Mouse (Mus musculus) liver, embryonic 16.5 days (tissue): ENCODE measurements around the gene Dazap2. TPM values are rescaled to one million over a fixed set of nuclear protein-coding genes. Genes with fewer than 3 reads are reported as not detected.
A peak's percentile ranks its signal among the peaks of the same experiment; 100 is the strongest.

Experiments
- ATAC-seq: fragments of 200-750 bp; cut with Nextera tagmentation; 2 replicates; pipeline ENCODE4 v1.8.0; 2017; ENCODE audit warnings: low read depth, mild to moderate bottlenecking, moderate number of reproducible peaks, moderate library complexity
- H3K27ac ChIP-seq: fragments of 300-500 bp; sonication (generic); 2 replicates; pipeline ENCODE4 v1.5.1; 2014; ENCODE audit warnings: mild to moderate bottlenecking, low read length
- H3K27me3 ChIP-seq: fragments of 300-500 bp; sonication (generic); 2 replicates; pipeline ENCODE4 v1.6.1; 2014; ENCODE audit warnings: low read depth, low read length, mixed read lengths; ENCODE audit not compliant: control insufficient read depth, insufficient read depth
- H3K36me3 ChIP-seq: fragments of 300-500 bp; sonication (generic); 2 replicates; pipeline ENCODE4 v1.6.1; 2014; ENCODE audit warnings: mild to moderate bottlenecking; ENCODE audit not compliant: control insufficient read depth, insufficient read depth
- H3K4me1 ChIP-seq: fragments of 300-500 bp; sonication (generic); 2 replicates; pipeline ENCODE4 v1.6.1; 2014; ENCODE audit warnings: low read depth, low read length, mixed read lengths; ENCODE audit not compliant: control insufficient read depth
- H3K4me2 ChIP-seq: fragments of 300-500 bp; sonication (generic); 2 replicates; pipeline ENCODE4 v1.6.1; 2014; ENCODE audit warnings: low read depth, low read length, mixed read lengths
- H3K4me3 ChIP-seq: fragments of 300-500 bp; sonication (generic); 2 replicates; pipeline ENCODE4 v1.5.1; 2014; ENCODE audit warnings: low read depth, mild to moderate bottlenecking, low read length
- H3K9ac ChIP-seq: fragments of 300-500 bp; sonication (generic); 2 replicates; pipeline ENCODE4 v1.6.1; 2014; ENCODE audit warnings: low read depth, low read length
- H3K9me3 ChIP-seq: fragments of 300-500 bp; sonication (generic); replicated peaks from 2 replicates; pipeline ENCODE4 v1.6.1; 2016; ENCODE audit warnings: low read length; ENCODE audit not compliant: control insufficient read depth
- WGBS: fragments of 180-500 bp; shearing (Covaris S2); extraction: QIAGEN DNeasy Blood & Tissue Kit; methylation state at CpG from one replicate; pipeline ENCODE4 v1.1.7; 2014; ENCODE audit not compliant: insufficient replicate concordance; 5-methylcytosine and 5-hydroxymethylcytosine counted together
- polyA plus RNA-seq: library from polyadenylated mRNA; unstranded; fragments of >200 nt; fragmentation: Nextera tagmentation; extraction: Ambion mirVana; gene quantifications from 2 replicates; pipeline ENCODE4 v1.2.1, GENCODE M21; 2015

The Dazap2 gene
- polyA plus RNA-seq, 1 experiment from 2014 or later: 146 TPM

GRCm38 (mm10) chr15:100660306-100660705 lies 45.2 kb downstream of the Dazap2 start:
- Histone ChIP-seq H3K9ac (no peak overlapping the region), H3K27me3 (no peaks in the 10 kb centered on the region), H3K9me3 (no peaks in the 10 kb centered on the region), H3K4me1 (peaks cover 8% of the 10 kb centered on the region), H3K4me3 (no peak overlapping the region), H3K27ac (no peak overlapping the region), H3K4me2 (no peak overlapping the region), H3K36me3 (no peaks in the 10 kb centered on the region)
- no peak for ATAC-seq
- 66% methylated on average over 9 of the region's 9 CpGs for WGBS

GRCm38 (mm10) chr15:100660805-100661204 lies 45.7 kb downstream of the Dazap2 start:
- 70% methylated on average over 5 of the region's 5 CpGs for WGBS
- no peak overlapping the region for H3K27ac ChIP-seq
- no peak overlapping the region for H3K9ac ChIP-seq
- no peaks in the 10 kb centered on the region for H3K36me3 ChIP-seq
- H3K4me3 ChIP-seq: no peak overlapping the region
- no peaks in the 10 kb centered on the region for H3K27me3 ChIP-seq
- peaks cover 8% of the 10 kb centered on the region for H3K4me1 ChIP-seq
- H3K9me3 ChIP-seq: no peaks in the 10 kb centered on the region
- no peak overlapping the region for H3K4me2 ChIP-seq
- ATAC-seq: no peak

GRCm38 (mm10) chr15:100664813-100665274 lies 49.7 kb downstream of the Dazap2 start:
- ATAC-seq: no peak
- Histone ChIP-seq H3K9me3 (no peaks in the 10 kb centered on the region), H3K27me3 (no peaks in the 10 kb centered on the region), H3K36me3 (no peaks in the 10 kb centered on the region), H3K4me2 (no peak overlapping the region), H3K4me3 (no peak overlapping the region), H3K27ac (peak overlapping the region; percentile 8; the same call in 1 of the 2 replicates), H3K4me1 (peaks cover 19% of the 10 kb centered on the region), H3K9ac (no peak overlapping the region)
- WGBS: 32% methylated on average over 9 of the region's 9 CpGs

GRCm38 (mm10) chr15:100665411-100666218 lies 50.5 kb downstream of the Dazap2 start:
- Histone ChIP-seq H3K27me3 (no peaks in the 10 kb centered on the region), H3K9ac (no peak overlapping the region), H3K36me3 (no peaks in the 10 kb centered on the region), H3K9me3 (no peaks in the 10 kb centered on the region), H3K4me2 (no peak overlapping the region), H3K27ac (peak overlapping the region; percentile 8; the same call in 1 of the 2 replicates), H3K4me3 (no peak overlapping the region), H3K4me1 (peaks cover 19% of the 10 kb centered on the region)
- ATAC-seq: no peak
- WGBS: 26% methylated on average over 9 of the region's 9 CpGs

- no peak for ATAC-seq
- Histone ChIP-seq H3K27me3 (no peaks in the 10 kb centered on the region), H3K9ac (no peak overlapping the region), H3K27ac (peak overlapping the region; percentile 64; the same call in 1 of the 2 replicates), H3K9me3 (no peaks in the 10 kb centered on the region), H3K36me3 (no peaks in the 10 kb centered on the region), H3K4me3 (no peak overlapping the region; the same call in 1 of the 2 replicates), H3K4me1 (peaks cover 19% of the 10 kb centered on the region), H3K4me2 (no peak overlapping the region)
- 6% methylated on average over 7 of the region's 7 CpGs for WGBS
These were observed 51.1 kb downstream of the Dazap2 start for GRCm38 (mm10) chr15:100666219-100666696.

GRCm38 (mm10) chr15:100666851-100667250 lies 51.7 kb downstream of the Dazap2 start:
- H3K4me3 ChIP-seq: peak overlapping the region; percentile 26
- peak overlapping the region; percentile 64 for H3K27ac ChIP-seq
- H3K4me2 ChIP-seq: peak overlapping the region; percentile 41
- no peaks in the 10 kb centered on the region for H3K27me3 ChIP-seq
- H3K9me3 ChIP-seq: no peaks in the 10 kb centered on the region
- H3K9ac ChIP-seq: peak overlapping the region; percentile 24; the same call in 1 of the 2 replicates
- no peaks in the 10 kb centered on the region for H3K36me3 ChIP-seq
- H3K4me1 ChIP-seq: peaks cover 19% of the 10 kb centered on the region
- no peak for ATAC-seq
- WGBS: 6% methylated on average over 12 of the region's 12 CpGs

GRCm38 (mm10) chr15:100667420-100667819 lies 52.3 kb downstream of the Dazap2 start:
- WGBS: 24% methylated on average over 6 of the region's 6 CpGs

GRCm38 (mm10) chr15:100667871-100668545 lies 52.9 kb downstream of the Dazap2 start:
- no peaks in the 10 kb centered on the region for H3K36me3 ChIP-seq
- 47% methylated on average over 5 of the region's 5 CpGs for WGBS
- ATAC-seq: no peak
- no peak overlapping the region for H3K9ac ChIP-seq
- H3K9me3 ChIP-seq: no peaks in the 10 kb centered on the region
- H3K4me1 ChIP-seq: peaks cover 18% of the 10 kb centered on the region
- H3K4me3 ChIP-seq: peak overlapping the region; percentile 67
- H3K27me3 ChIP-seq: no peaks in the 10 kb centered on the region
- 0 out of 2 replicates have a peak overlapping the region, but pooled peaks have one; percentile 6 for H3K27ac ChIP-seq
- peak overlapping the region; percentile 34 for H3K4me2 ChIP-seq

More at GRCm38 (mm10) chr15:100667420-100667819, 52.3 kb downstream of the Dazap2 start:
- peak overlapping the region; percentile 64 for H3K27ac ChIP-seq
- H3K27me3 ChIP-seq: no peaks in the 10 kb centered on the region
- peak overlapping the region; percentile 67 for H3K4me3 ChIP-seq
- H3K36me3 ChIP-seq: no peaks in the 10 kb centered on the region
- no peaks in the 10 kb centered on the region for H3K9me3 ChIP-seq
- no peak for ATAC-seq
- H3K9ac ChIP-seq: no peak overlapping the region
- H3K4me2 ChIP-seq: peak overlapping the region; percentile 41
- H3K4me1 ChIP-seq: peaks cover 19% of the 10 kb centered on the region
